Mouse (Mus musculus) midbrain, embryonic 16.5 days (tissue): Measurements from ENCODE around the gene Sspo. TPM values are rescaled to one million over a fixed set of nuclear protein-coding genes. Genes with fewer than 3 reads are reported as not detected.

Source experiments
- ATAC-seq: fragments of 200-750 bp; cut with Nextera tagmentation; 2 replicates; pipeline ENCODE4 v1.8.0; 2017; ENCODE audit warnings: moderate TSS enrichment
- H3K27ac ChIP-seq: fragments of 300-500 bp; sonication (generic); 2 replicates; pipeline ENCODE4 v1.5.1; 2014; ENCODE audit warnings: mild to moderate bottlenecking, low read length, mixed read lengths
- H3K27me3 ChIP-seq: fragments of 300-500 bp; sonication (generic); 2 replicates; pipeline ENCODE4 v1.6.1; 2014; ENCODE audit warnings: low read depth, low read length, mixed read lengths; ENCODE audit not compliant: control insufficient read depth, insufficient read depth
- H3K36me3 ChIP-seq: fragments of 300-500 bp; sonication (generic); 2 replicates; pipeline ENCODE4 v1.6.1; 2014; ENCODE audit warnings: mild to moderate bottlenecking, low read length, moderate library complexity, mixed read lengths; ENCODE audit not compliant: control insufficient read depth, insufficient read depth
- H3K4me1 ChIP-seq: fragments of 300-500 bp; sonication (generic); 2 replicates; pipeline ENCODE4 v1.6.1; 2014; ENCODE audit warnings: mild to moderate bottlenecking, low read length, mixed read lengths; ENCODE audit not compliant: control insufficient read depth, insufficient read depth
- H3K4me2 ChIP-seq: fragments of 300-500 bp; sonication (generic); 2 replicates; pipeline ENCODE4 v1.6.1; 2014; ENCODE audit warnings: mild to moderate bottlenecking, low read length, mixed read lengths
- H3K4me3 ChIP-seq: fragments of 300-500 bp; sonication (generic); 2 replicates; pipeline ENCODE4 v1.5.1; 2014; ENCODE audit warnings: low read depth, mild to moderate bottlenecking, low read length, moderate library complexity, mixed read lengths
- H3K9ac ChIP-seq: fragments of 300-500 bp; sonication (generic); 2 replicates; pipeline ENCODE4 v1.6.1; 2014; ENCODE audit warnings: low read depth, low read length, mixed read lengths
- H3K9me3 ChIP-seq: fragments of 300-500 bp; sonication (generic); replicated peaks from 2 replicates; pipeline ENCODE4 v1.6.1; 2014; ENCODE audit warnings: mild to moderate bottlenecking, low read length, mixed read lengths; ENCODE audit not compliant: control insufficient read depth, poor library complexity, severe bottlenecking
- whole genome bisulfite sequencing: fragments of 180-500 bp; shearing (Covaris S2); extraction: QIAGEN DNeasy Blood & Tissue Kit; methylation state at CpG from one replicate; pipeline ENCODE4 v1.1.7; 2014; 5-methylcytosine and 5-hydroxymethylcytosine counted together
- polyA plus RNA-seq: library from polyadenylated mRNA; unstranded; fragments of >200 nt; fragmentation: Nextera tagmentation; extraction: Ambion mirVana; gene quantifications from 2 replicates; pipeline ENCODE4 v1.2.1, GENCODE M21; 2015

Sspo gene
- polyA plus RNA-seq, 1 experiment from 2014 or later = 0.51 TPM

- Histone ChIP-seq H3K36me3 (peaks cover 10% of the 10 kb centered on the region), H3K4me2 (no peak overlapping the region), H3K4me3 (no peak overlapping the region), H3K9ac (no peak overlapping the region), H3K9me3 (no peaks in the 10 kb centered on the region), H3K27ac (no peak overlapping the region), H3K27me3 (no peaks in the 10 kb centered on the region), H3K4me1 (no peaks in the 10 kb centered on the region)
- WGBS = 80% methylated on average over 14 of the region's 14 CpGs
- ATAC-seq = no peak
These were observed 81.2 kb downstream of the Sspo start for GRCm38 (mm10) chr6:48529261-48529660.

DNA sequence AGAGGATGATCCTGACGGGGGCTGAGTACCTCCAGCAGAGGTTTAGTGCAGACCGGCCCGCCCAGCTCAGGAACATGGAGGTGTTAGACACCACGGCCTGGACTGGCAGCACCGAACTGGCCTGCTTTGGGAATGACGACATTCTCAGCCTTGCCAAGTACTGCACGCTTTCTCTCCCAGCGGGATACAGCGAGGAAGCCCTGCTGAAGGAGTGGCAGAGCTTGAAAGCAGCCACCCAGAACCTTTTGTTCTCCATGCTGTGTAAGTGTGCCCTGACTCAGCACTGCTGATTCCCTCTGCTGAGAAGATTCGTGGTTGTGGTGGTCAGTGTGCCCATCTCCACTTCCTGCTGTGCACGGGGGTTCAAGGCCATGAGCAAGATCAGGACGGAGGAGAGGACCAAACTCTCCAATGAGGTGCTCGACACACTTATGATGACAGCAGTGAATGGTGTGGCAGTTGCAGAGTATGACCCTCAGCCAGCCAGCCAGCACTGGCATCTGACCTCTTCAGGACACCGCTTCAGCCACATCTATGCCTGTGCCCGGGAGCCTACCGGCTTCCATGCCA lies 81.9 kb downstream of the Sspo start:
- H3K27ac ChIP-seq = no peak overlapping the region
- ATAC-seq = no peak

GRCm38 (mm10) chr6:48530862-48531261 lies 82.8 kb downstream of the Sspo start:
- peaks cover 6% of the 10 kb centered on the region for H3K36me3 ChIP-seq
- WGBS = 83% methylated on average over 2 of the region's 2 CpGs
- H3K9ac ChIP-seq = no peak overlapping the region
- no peak overlapping the region for H3K4me2 ChIP-seq
- no peaks in the 10 kb centered on the region for H3K4me1 ChIP-seq
- no peaks in the 10 kb centered on the region for H3K9me3 ChIP-seq
- H3K27ac ChIP-seq = no peak overlapping the region
- H3K27me3 ChIP-seq = no peaks in the 10 kb centered on the region
- ATAC-seq = no peak
- H3K4me3 ChIP-seq = no peak overlapping the region

More for the DNA sequence above, 81.9 kb downstream of the Sspo start:
- Histone ChIP-seq H3K36me3 (peaks cover 10% of the 10 kb centered on the region), H3K4me1 (no peaks in the 10 kb centered on the region), H3K9ac (no peak overlapping the region; the same call in 1 of the 2 replicates), H3K4me3 (no peak overlapping the region), H3K4me2 (no peak overlapping the region), H3K27me3 (no peaks in the 10 kb centered on the region), H3K9me3 (no peaks in the 10 kb centered on the region)
- WGBS = 86% methylated on average over 16 of the region's 16 CpGs

DNA sequence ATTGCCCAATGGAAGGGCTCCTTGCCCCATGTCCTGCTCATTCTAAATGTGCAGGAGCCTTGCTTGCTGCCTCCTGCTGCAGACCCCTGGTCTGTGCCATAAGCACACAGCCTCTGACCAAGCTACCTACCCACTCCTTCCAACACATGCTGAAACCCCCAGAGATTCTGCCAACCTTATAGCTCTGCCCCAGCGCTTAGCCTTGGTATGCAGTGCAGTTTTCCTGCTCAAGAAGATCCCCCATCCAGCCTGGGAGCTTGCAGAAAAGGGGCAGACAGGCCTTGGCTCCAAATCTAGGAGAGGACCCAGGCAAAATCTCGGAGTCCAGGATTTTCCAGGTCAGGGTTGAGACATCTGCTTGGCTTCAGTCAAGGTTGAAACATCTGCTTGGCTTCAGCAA lies 85.4 kb downstream of the Sspo start:
- ATAC-seq = no peak
- Histone ChIP-seq H3K4me2 (no peak overlapping the region), H3K9ac (no peak overlapping the region), H3K36me3 (peaks cover 2% of the 10 kb centered on the region; the same call in 1 of the 2 replicates), H3K9me3 (no peaks in the 10 kb centered on the region), H3K27ac (no peak overlapping the region), H3K27me3 (no peaks in the 10 kb centered on the region), H3K4me3 (no peak overlapping the region), H3K4me1 (peaks cover 14% of the 10 kb centered on the region)
- 88% methylated on average over 2 of the region's 2 CpGs for WGBS

- peaks cover 2% of the 10 kb centered on the region; the same call in 1 of the 2 replicates for H3K36me3 ChIP-seq
- H3K27me3 ChIP-seq = no peaks in the 10 kb centered on the region
- no peak overlapping the region for H3K4me2 ChIP-seq
- H3K9ac ChIP-seq = no peak overlapping the region
- WGBS = 82% methylated on average over 8 of the region's 8 CpGs
- H3K9me3 ChIP-seq = no peaks in the 10 kb centered on the region
- peaks cover 24% of the 10 kb centered on the region for H3K4me1 ChIP-seq
- H3K4me3 ChIP-seq = no peak overlapping the region
- H3K27ac ChIP-seq = no peak overlapping the region
- no peak for ATAC-seq
These were observed 86.9 kb downstream of the Sspo start for GRCm38 (mm10) chr6:48534913-48535312.

GRCm38 (mm10) chr6:48536091-48536490 lies 88.1 kb downstream of the Sspo start:
- no peak overlapping the region for H3K9ac ChIP-seq
- no peak overlapping the region for H3K4me2 ChIP-seq
- H3K27ac ChIP-seq = no peak overlapping the region
- no peak overlapping the region for H3K4me3 ChIP-seq
- WGBS = 68% methylated on average over 4 of the region's 4 CpGs
- H3K36me3 ChIP-seq = peaks cover 9% of the 10 kb centered on the region
- ATAC-seq = no peak
- H3K4me1 ChIP-seq = peaks cover 25% of the 10 kb centered on the region
- no peaks in the 10 kb centered on the region for H3K9me3 ChIP-seq
- H3K27me3 ChIP-seq = no peaks in the 10 kb centered on the region

- peak; percentile 97 for ATAC-seq
- Histone ChIP-seq H3K4me3 (peak within 1 kb of the TSS; percentile 85), H3K4me1 (peaks cover 25% of the 10 kb centered on the region), H3K27ac (peak within 1 kb of the TSS; percentile 89), H3K4me2 (peak within 1 kb of the TSS; percentile 91), H3K27me3 (no peaks in the 10 kb centered on the region), H3K9me3 (no peaks in the 10 kb centered on the region), H3K36me3 (peaks cover 17% of the 10 kb centered on the region), H3K9ac (peak within 1 kb of the TSS; percentile 88)
- 3% methylated on average over 38 of the region's 38 CpGs for WGBS
These were observed 89.3 kb downstream of the Sspo start, which contains the start of gene Atp6v0e2 for GRCm38 (mm10) chr6:48537105-48537954. TSS of gene Atp6v0e2 (plus strand) at chr6:48537615.

GRCm38 (mm10) chr6:48538841-48539737 lies 91.1 kb downstream of the Sspo start:
- Histone ChIP-seq H3K36me3 (peaks cover 17% of the 10 kb centered on the region), H3K9me3 (no peaks in the 10 kb centered on the region), H3K4me1 (peaks cover 25% of the 10 kb centered on the region), H3K4me2 (peak overlapping the region; percentile 91), H3K9ac (peak overlapping the region; percentile 88), H3K27ac (no peak overlapping the region), H3K27me3 (no peaks in the 10 kb centered on the region), H3K4me3 (peak overlapping the region; percentile 85)
- ATAC-seq = no peak
- 68% methylated on average over 5 of the region's 5 CpGs for WGBS
